Mouse (Mus musculus) embryonic fibroblast, embryonic 13.5 days (primary cell): ENCODE measurements around the gene Nme7.

Source experiments
- CTCF ChIP-seq: IDR thresholded peaks from 2 replicates; pipeline ENCODE4 v1.5.1; 2011; ENCODE audit warnings: mild to moderate bottlenecking, control low read depth, low read length, moderate library complexity, borderline replicate concordance; ENCODE audit not compliant: insufficient read depth
- POLR2A ChIP-seq: IDR thresholded peaks from 2 replicates; pipeline ENCODE4 v1.6.1; 2011; ENCODE audit warnings: low read depth, mild to moderate bottlenecking, control low read depth, low read length, moderate library complexity

DNA sequence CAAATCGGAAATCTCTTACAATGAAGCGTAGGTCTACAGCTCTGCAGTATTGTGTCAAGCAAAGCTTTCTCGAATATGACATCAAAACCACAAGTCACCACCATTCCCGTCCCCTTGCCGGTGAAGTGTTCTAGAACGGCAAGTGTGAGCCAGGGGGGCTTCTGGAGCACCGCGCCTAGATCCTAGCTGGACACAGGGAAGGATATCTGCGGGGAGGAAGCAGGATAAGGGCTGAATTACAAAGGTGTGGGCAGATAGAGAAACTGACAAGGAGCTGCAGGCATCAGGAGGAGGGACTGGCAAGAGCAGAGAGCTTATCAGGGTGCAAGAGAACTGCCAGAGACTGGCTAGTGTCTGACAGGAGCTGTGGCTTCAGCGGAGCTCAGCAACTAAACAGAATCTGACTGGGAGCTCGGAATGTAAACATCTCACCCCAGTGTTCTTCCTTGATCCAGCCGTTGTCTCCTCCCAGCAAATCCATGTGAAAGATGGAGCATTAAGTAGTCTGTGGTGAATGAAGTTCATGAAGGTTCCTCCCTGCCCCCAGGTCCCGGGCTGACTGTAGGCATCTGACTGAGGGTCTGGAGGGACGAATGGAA lies 15.7 kb downstream of the Nme7 start:
- TF ChIP-seq POLR2A (no peak), CTCF (no peak)
